Mouse (Mus musculus) right cerebral cortex, postnatal 25 days (tissue): ENCODE results near the gene Cipc.
A peak's percentile ranks its signal among the peaks of the same experiment; 100 is the strongest.

Experiments used
- DNase-seq: peaks from one replicate; pipeline ENCODE4 v3.0.0; 2022

The Cipc gene

DNA sequence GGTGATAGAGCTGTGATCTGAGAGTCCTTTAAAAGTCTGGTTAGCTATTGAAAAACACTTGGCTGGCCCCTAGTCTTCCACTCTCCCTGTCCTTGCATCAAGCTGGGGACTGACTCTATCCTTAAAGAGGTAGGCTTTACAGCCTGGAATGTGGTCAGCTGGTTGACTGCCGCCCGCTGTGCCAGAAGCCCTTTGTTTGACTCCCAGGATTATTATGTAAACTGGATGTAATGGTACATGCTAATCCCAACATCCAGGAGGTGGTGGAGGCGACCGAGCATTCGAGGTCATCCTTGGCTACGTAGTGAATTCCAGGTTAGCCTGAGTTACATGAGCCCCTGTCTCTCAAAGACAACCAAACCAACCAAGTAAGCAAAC is 14.3 kb upstream of the Cipc start:
- DNase-seq = no peak

DNA sequence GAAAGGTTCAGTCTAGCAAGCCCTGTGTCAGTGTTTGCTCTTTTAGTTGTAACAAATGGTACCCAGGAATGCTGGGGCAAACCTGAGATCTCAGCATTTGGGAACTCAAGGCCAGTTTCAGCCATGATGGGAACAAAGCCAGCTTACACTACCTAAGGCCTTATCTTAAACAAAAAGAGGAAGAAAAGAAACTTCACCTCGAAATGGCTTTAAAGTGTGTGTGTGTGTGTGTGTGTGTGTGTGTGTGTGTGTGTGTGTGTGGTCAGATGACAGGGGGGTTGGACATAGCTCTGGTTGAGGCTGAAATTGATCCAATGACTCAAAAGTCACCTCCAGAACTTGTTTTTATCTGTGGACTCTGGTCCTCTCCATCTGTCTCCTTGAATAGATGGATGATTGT is 12.1 kb upstream of the Cipc start:
- DNase-seq = no peak

DNA sequence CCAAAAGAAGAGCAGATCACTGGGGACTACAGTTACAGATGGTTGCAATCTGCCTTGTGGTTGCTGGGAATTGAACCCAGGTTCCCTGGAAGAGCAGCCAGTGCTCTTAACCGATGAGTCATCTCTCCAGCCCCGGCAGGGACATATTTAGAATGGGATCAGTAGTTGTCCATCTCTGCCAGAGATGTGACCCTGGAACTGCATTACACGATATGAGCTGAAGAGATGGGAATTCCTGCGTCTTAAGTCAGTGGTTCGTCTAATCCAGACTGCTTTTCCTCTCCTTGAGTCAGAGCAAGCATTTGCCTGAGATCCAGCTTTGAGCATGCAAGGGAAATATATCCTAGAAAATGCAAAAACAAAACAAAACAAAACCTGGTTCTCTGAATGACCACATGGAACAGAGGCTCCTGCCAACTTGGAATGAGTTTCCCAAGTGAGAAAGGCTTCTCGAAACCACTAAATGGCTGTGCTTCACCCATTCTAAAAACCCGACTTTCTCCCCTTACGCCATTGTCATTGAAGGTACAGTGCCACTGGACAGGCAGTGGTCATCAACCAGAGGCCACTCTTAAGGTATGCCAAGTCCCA is 11.1 kb upstream of the Cipc start:
- no peak for DNase-seq

GRCm38 (mm10) chr12:86936587-86937343 is 10.1 kb upstream of the Cipc start:
- DNase-seq = no peak

- no peak for DNase-seq
Observed at GRCm38 (mm10) chr12:86938571-86938970, 8.3 kb upstream of the Cipc start.

GRCm38 (mm10) chr12:86941173-86941572 is 5.7 kb upstream of the Cipc start:
- no peak for DNase-seq

- DNase-seq = peak; percentile 44
Observed at GRCm38 (mm10) chr12:86941734-86942486, 4.9 kb upstream of the Cipc start.

- DNase-seq = no peak
Observed at GRCm38 (mm10) chr12:86943421-86943820, 3.4 kb upstream of the Cipc start.

- DNase-seq = peak; percentile 62
Observed at GRCm38 (mm10) chr12:86945126-86945525, 1.7 kb upstream of the Cipc start.

GRCm38 (mm10) chr12:86946301-86946781 is 502 bp upstream of the Cipc start:
- DNase-seq = no peak

- peak; percentile 66 for DNase-seq
Observed at GRCm38 (mm10) chr12:86947681-86948401, 998 bp downstream of the Cipc start.

GRCm38 (mm10) chr12:86948627-86949026 is 1.8 kb downstream of the Cipc start:
- no peak for DNase-seq

GRCm38 (mm10) chr12:86949501-86949900 is 2.7 kb downstream of the Cipc start:
- no peak for DNase-seq

DNA sequence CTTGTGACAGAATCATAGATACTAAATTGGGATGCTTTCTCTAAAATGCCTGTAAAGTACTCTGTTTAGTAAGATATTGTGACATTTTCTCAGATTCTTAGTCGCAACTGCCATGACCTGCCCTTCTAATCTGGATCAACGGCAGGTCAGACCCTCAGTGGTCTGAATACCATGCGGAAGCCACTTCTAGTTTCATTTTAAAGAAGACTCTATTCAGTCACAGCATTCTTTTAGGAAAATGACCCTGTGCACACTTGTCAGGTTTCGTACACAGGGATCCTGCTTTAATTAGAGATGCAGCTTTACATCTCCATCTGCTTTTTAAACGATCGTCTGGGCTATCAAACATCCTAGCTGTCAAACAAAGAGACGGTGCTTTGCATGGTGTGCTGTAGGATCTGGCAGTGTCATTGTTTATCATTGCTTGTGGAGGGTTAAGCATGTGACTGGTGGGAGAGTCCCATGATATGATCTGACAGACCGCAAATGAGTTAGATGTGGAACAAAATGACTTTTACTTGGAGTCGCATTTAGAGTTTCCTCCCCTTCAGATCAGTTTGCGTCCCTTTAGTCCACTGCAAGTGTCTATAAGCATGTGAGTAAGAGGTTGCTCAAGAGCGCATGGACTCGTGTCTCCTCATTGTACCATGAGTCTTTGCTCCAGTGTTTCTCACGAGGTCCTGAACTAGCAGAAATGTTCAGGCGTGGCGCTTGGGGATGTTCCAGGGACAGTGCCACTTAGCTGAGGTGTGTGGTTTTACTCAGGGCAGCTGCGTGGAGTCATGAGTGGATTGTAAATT is 3.5 kb downstream of the Cipc start:
- DNase-seq = no peak

GRCm38 (mm10) chr12:86950961-86951360 is 4.1 kb downstream of the Cipc start:
- no peak for DNase-seq

DNA sequence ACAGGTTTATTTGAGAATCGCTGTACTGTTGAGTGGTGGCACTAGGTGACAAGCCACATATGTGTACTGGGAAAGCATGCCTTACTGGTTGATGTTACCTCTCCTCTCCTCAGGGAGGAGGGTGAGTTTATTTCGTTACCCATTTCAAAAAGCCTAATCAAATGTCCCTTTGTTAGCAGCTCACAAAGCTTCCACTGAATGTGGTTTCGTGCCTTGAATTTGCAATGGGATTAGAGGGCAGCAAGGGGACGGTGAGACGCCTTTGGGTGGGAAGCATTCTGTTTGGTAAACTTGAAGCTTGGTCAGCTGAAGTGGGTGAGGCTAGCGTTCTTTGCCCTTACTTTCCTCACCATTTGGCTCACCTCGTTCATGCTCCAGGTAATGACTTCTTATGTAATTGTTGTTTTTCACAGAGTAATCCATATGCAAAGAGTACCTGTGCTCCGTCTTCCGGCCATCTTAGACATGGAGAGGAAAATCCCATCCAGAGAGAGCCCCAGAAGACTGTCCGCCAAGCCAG is 5.5 kb downstream of the Cipc start:
- DNase-seq = no peak

- no peak for DNase-seq
Observed at GRCm38 (mm10) chr12:86955894-86956293, 9.1 kb downstream of the Cipc start.

DNA sequence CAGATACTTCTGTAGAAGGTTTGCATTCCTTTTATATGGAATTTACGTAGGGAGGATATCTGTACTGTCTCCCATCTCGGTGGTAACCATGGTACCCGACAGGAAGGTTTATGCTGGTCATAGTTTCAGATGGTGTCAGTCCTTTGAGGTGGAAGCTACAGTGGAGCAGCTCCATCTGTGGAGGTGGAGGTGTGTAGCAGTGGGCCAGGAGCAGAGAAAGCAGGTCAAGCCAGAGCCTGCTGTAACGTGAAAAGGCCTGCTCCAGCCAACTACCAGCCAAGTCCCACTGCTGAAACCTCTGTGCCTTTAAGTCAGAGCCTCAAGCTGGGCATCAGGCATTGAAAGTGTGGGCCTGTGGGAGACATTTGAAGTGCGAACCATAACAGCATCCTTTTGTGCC is 11.7 kb downstream of the Cipc start:
- no peak for DNase-seq

- no peak for DNase-seq
Observed at GRCm38 (mm10) chr12:86959661-86960060, 12.8 kb downstream of the Cipc start.

DNA sequence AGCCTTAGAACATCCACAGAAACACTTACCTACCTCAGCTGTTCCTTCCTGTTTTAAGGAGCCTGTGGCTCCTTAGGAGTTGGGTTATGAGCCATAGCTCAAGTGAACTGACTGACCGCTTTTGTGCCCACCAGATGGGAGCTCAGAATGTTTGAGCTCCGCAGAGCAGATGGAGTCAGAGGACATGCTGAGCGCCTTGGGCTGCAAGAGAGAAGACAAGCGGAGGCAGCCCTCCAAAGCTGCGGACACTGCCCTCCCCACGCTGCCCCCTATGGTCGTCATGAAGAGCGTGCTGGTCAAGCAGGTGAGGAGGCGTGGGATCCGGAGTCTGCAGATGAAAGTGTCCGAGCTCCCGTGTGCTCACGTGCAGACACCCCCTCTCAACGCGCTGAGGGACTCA is 13.3 kb downstream of the Cipc start:
- no peak for DNase-seq

- no peak for DNase-seq
Observed at GRCm38 (mm10) chr12:86960791-86961335, 14.0 kb downstream of the Cipc start.
